Mouse (Mus musculus) ES-Bruce4 (cell line): Measurements from ENCODE around the gene Gm11060. TPM values are rescaled to one million over a fixed set of nuclear protein-coding genes. Genes with fewer than 3 reads are reported as not detected.

Experiments used
- H3K27ac ChIP-seq: 2 replicates; pipeline ENCODE4 v1.5.1; 2012; ENCODE audit warnings: low read length, inconsistent platforms; ENCODE audit not compliant: insufficient read depth
- H3K27me3 ChIP-seq: 2 replicates; pipeline ENCODE4 v1.6.1; 2012; ENCODE audit warnings: mild to moderate bottlenecking, low read length, inconsistent platforms; ENCODE audit not compliant: control insufficient read depth, poor library complexity, insufficient read depth, severe bottlenecking
- H3K36me3 ChIP-seq: 2 replicates; pipeline ENCODE4 v1.6.1; 2012; ENCODE audit warnings: inconsistent platforms, mild to moderate bottlenecking, low read length, moderate library complexity; ENCODE audit not compliant: control insufficient read depth, poor library complexity, insufficient read depth, severe bottlenecking
- H3K4me1 ChIP-seq: one replicate; pipeline ENCODE4 v1.8.1; 2011; ENCODE audit warnings: low read length; ENCODE audit not compliant: control insufficient read depth, insufficient read depth
- H3K4me3 ChIP-seq: 2 replicates; pipeline ENCODE4 v1.5.1; 2011; ENCODE audit warnings: low read depth, mild to moderate bottlenecking, low read length
- H3K9ac ChIP-seq: 2 replicates; pipeline ENCODE4 v1.6.1; 2012; ENCODE audit warnings: low read depth, mild to moderate bottlenecking, inconsistent platforms; ENCODE audit not compliant: poor library complexity, severe bottlenecking
- H3K9me3 ChIP-seq: replicated peaks from 2 replicates; pipeline ENCODE4 v1.6.1; 2012; ENCODE audit warnings: mild to moderate bottlenecking, low read length, inconsistent platforms; ENCODE audit not compliant: control insufficient read depth, poor library complexity, insufficient read depth, severe bottlenecking
- CTCF ChIP-seq: IDR thresholded peaks from one replicate; pipeline ENCODE4 v1.8.1; 2011; ENCODE audit warnings: low read depth, low read length
- EP300 ChIP-seq: IDR thresholded peaks from 2 replicates; pipeline ENCODE4 v1.6.1; 2011; ENCODE audit warnings: low read depth, low read length; ENCODE audit not compliant: insufficient read depth
- POLR2A ChIP-seq: IDR thresholded peaks from one replicate; pipeline ENCODE4 v1.8.1; 2011; ENCODE audit warnings: low read length; ENCODE audit not compliant: insufficient read depth
- polyA plus RNA-seq: library from polyadenylated mRNA; stranded (reverse); fragments of >200 nt; gene quantifications from 2 replicates; pipeline ENCODE4 v1.2.4, GENCODE M21; 2011; ENCODE audit warnings: low read depth; ENCODE audit not compliant: missing spikeins, insufficient read depth, insufficient read length

Gene Gm11060
- polyA plus RNA-seq, 1 experiment, result not detected

DNA sequence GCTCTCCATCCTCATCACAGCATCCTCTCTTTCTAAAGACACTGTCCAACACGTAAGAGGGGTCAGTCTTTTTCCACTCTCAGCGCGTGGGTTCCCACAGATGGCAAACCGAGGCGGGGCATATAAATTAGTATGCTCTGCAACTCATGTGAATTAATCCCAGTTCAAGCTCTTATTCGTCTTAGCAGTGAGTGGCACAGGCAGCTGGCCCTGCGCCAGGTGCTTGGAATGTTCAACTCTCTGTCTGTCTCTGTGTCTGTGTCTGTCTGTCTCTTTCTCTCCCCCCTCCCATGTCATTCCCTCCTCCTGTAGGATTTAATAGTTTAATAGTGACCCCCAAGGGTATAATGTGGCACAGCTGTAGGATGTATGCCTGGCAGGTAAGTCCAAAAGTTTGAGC lies 7.6 kb downstream of the Gm11060 start:
- no peak overlapping the region for H3K4me3 ChIP-seq
- H3K36me3 ChIP-seq, result no peaks in the 10 kb centered on the region
- no peak overlapping the region for H3K9ac ChIP-seq
- H3K9me3 ChIP-seq, result no peaks in the 10 kb centered on the region; the same call in 1 of the 2 replicates
- no peaks in the 10 kb centered on the region for H3K27me3 ChIP-seq
- TF ChIP-seq CTCF (no peak), EP300 (no peak), POLR2A (no peak)
- H3K4me1 ChIP-seq, result no peaks in the 10 kb centered on the region
- H3K27ac ChIP-seq, result no peak overlapping the region

DNA sequence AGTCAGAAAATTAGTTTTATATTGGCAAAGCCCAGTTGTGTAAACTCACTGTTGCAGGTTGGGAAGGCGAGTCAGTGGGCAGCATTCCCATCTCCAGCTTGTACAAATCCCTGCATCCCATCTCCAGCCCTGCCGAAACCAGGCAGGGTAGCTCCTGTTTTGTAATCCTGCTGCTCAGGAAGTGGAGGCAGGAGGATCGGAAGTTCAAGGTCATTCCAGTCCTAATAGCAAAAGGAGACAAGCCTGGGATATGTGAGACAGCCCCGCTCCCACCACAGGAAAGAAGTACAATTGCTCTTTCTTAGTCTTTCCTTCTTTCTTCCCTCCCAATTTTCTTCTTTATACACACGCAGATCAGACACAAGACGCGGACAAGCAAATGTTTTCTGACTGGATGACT lies 8.7 kb downstream of the Gm11060 start:
- TF ChIP-seq POLR2A (no peak), EP300 (no peak), CTCF (no peak)
- Histone ChIP-seq H3K4me1 (no peaks in the 10 kb centered on the region), H3K27me3 (no peaks in the 10 kb centered on the region), H3K9me3 (no peaks in the 10 kb centered on the region; the same call in 1 of the 2 replicates), H3K9ac (no peak overlapping the region), H3K27ac (peak overlapping the region; percentile 54), H3K36me3 (no peaks in the 10 kb centered on the region), H3K4me3 (no peak overlapping the region)

DNA sequence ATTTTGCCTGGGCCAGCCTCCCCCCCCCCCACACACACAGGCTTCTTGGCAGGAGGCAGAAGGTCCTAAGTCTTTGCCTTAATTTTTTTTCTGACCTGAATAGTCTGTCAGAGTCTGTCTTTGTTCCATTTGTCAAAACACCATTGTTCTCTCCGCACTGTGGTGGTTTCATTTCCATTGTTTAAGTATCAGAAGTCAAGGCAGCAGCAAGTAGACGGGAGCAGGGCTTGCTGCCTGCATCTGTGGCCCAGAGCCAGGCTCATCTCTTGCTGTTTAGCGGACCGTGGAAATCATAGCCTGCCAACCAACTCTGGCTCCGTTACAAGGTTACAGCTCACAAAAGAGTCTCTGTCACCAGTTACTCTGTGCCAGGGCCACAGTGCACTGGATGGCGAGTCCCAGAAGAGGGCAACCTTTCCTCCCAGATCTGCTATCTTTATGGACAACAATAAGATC lies 16.9 kb downstream of the Gm11060 start:
- Histone ChIP-seq H3K27me3 (no peaks in the 10 kb centered on the region), H3K36me3 (no peaks in the 10 kb centered on the region), H3K4me1 (peaks cover 2% of the 10 kb centered on the region), H3K27ac (no peak overlapping the region), H3K9me3 (no peaks in the 10 kb centered on the region; the same call in 1 of the 2 replicates), H3K9ac (no peak overlapping the region), H3K4me3 (no peak overlapping the region)
- TF ChIP-seq POLR2A (no peak), EP300 (no peak), CTCF (peak; percentile 15)

DNA sequence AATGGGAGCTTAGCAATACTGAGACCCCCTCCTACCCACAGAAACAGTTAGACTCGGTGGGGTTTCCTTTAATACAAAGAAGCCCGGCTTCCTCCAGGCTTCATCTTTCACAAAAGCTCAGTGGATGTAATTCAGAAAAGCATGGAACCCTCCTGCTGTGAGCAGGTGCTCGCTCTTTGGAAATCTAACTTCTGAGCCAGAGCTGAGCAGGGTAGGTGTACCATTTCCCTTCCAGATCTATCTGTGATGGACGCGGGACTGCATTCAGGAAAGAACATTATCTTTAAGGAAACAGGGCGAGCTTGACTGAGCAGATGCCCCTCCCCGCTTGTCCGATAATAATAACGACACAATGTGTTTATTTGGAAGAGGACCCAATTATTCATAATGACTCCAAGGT lies 22.3 kb downstream of the Gm11060 start:
- Histone ChIP-seq H3K36me3 (no peaks in the 10 kb centered on the region), H3K9ac (no peak overlapping the region), H3K27me3 (0 out of 2 replicates have a peak, but pooled peaks cover 1% of the 10 kb centered on the region), H3K4me1 (no peaks in the 10 kb centered on the region), H3K4me3 (no peak overlapping the region), H3K9me3 (no peaks in the 10 kb centered on the region), H3K27ac (no peak overlapping the region)
- TF ChIP-seq EP300 (0 out of 2 replicates have a peak, but pooled peaks have one; percentile 6), POLR2A (no peak), CTCF (no peak)

DNA sequence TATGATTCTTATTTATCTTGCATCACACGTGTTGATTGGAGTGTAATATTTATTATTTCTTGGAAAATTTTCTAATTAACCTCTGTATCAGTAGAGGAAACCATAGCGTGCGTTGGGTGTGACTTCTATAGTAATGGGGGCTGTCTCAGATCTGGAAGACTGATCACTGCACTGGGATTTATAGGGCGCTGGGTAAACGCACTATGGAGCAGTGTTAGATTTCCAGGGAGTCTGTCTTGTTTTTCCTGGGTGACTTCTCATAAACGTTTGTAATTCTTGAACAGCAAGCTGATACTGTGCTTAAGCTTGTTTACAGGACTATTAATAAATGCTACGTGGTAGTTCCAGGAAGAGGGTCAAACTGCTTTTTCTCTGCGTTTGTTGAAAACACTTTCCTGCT lies 25.9 kb downstream of the Gm11060 start:
- TF ChIP-seq EP300 (no peak), POLR2A (no peak), CTCF (no peak)
- no peak overlapping the region for H3K27ac ChIP-seq
- H3K36me3 ChIP-seq, result no peaks in the 10 kb centered on the region
- H3K27me3 ChIP-seq, result 0 out of 2 replicates have a peak, but pooled peaks cover 1% of the 10 kb centered on the region
- no peak overlapping the region for H3K4me3 ChIP-seq
- no peaks in the 10 kb centered on the region for H3K4me1 ChIP-seq
- H3K9ac ChIP-seq, result no peak overlapping the region
- H3K9me3 ChIP-seq, result no peaks in the 10 kb centered on the region

DNA sequence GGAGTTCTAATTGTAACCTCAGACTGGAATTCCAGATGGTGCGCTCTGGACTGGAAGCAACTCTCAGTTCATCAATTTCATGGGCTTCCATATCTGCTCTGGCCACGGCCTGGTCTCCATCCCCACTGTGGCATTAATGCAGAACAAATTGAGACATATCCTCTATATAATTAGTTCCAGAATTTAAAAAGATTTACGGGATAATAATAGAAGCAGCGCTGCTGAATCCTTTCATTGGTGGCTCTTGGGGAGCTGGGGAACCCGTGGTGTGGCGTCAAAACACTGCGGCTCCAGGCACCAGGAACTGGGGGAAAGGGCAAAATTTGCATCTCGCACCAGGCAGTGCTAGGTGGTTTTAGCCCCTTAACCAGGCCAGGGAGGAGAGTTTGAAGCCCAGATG lies 30.4 kb downstream of the Gm11060 start:
- TF ChIP-seq POLR2A, result no peak
- no peak for TF ChIP-seq EP300
- TF ChIP-seq CTCF, result no peak
- no peak overlapping the region for H3K9ac ChIP-seq
- no peaks in the 10 kb centered on the region for H3K36me3 ChIP-seq
- no peaks in the 10 kb centered on the region for H3K4me1 ChIP-seq
- no peaks in the 10 kb centered on the region for H3K9me3 ChIP-seq
- H3K27me3 ChIP-seq, result peaks cover 21% of the 10 kb centered on the region
- H3K27ac ChIP-seq, result no peak overlapping the region
- H3K4me3 ChIP-seq, result no peak overlapping the region
